Mouse (Mus musculus) left cerebral cortex, postnatal 25 days (tissue): Measurements from ENCODE around the gene Hist1h1a. TPM values are rescaled to one million over a fixed set of nuclear protein-coding genes. Genes with fewer than 3 reads are reported as not detected.
"Not testable (repeated sequence)": the region's sequence is repeated elsewhere in the genome, so short reads cannot be mapped to it uniquely, and the experiment has no call there.

ENCODE experiments used
- DNase-seq, 2 experiments: peaks; one replicate each; pipeline ENCODE4 v3.0.0; 2022; ENCODE audit warnings: low spot score in 2 of 2, mixed read lengths in 1 of 2
- intact Hi-C: fragments of 180-260 bp; cut with DNase I; formaldehyde crosslinking; loops from one replicate; pipeline ENCODE4 v1.15.1; 2025
- total RNA-seq, 2 experiments: library from RNA; stranded (reverse); gene quantifications; 2 replicates each; pipeline ENCODE4 v1.2.3; 2021

Gene Hist1h1a
- total RNA-seq = 10 to 100 TPM; 18.2 to 29.1 TPM

- peak; percentile 84 to 92 for DNase-seq
- intact Hi-C loops = loop anchor here (10.0 kb wide), 1 partner anchor 329 kb away; no protein-coding TSS in a partner anchor
Observed at GRCm38 (mm10) chr13:23763586-23764323, at the start of gene Hist1h1a. Hist1h1a (plus strand) TSS chr13:23763666.

- DNase-seq = no peak
- intact Hi-C loops = no loop called here
Observed at GRCm38 (mm10) chr13:23716261-23717042, 47.0 kb upstream of the Hist1h1a start.

GRCm38 (mm10) chr13:23717176-23717575, 46.3 kb upstream of the Hist1h1a start:
- intact Hi-C loops = no loop called here
- DNase-seq = no peak

GRCm38 (mm10) chr13:23717593-23718245, 45.7 kb upstream of the Hist1h1a start:
- DNase-seq, intact Hi-C loops: not testable (repeated sequence)

- DNase-seq = no peak
- intact Hi-C loops = no loop called here
Observed at GRCm38 (mm10) chr13:23724239-23724638, 39.2 kb upstream of the Hist1h1a start.

- intact Hi-C loops = no loop called here
- DNase-seq = no peak
Observed at GRCm38 (mm10) chr13:23725213-23725612, 38.3 kb upstream of the Hist1h1a start.

GRCm38 (mm10) chr13:23728472-23729191, 34.8 kb upstream of the Hist1h1a start:
- no peak for DNase-seq
- intact Hi-C loops = no loop called here

GRCm38 (mm10) chr13:23729192-23729525, 34.3 kb upstream of the Hist1h1a start:
- intact Hi-C loops = no loop called here
- no peak for DNase-seq

GRCm38 (mm10) chr13:23729706-23730105, 33.8 kb upstream of the Hist1h1a start:
- no peak for DNase-seq
- intact Hi-C loops = no loop called here

GRCm38 (mm10) chr13:23730479-23730878, 33.0 kb upstream of the Hist1h1a start:
- no peak for DNase-seq
- intact Hi-C loops = no loop called here

- DNase-seq = peak; percentile 44 to 51
- intact Hi-C loops = loop anchor here (1.0 kb wide), 1 partner anchor 31 kb away; no protein-coding TSS in a partner anchor
Observed at GRCm38 (mm10) chr13:23732156-23732804, 31.2 kb upstream of the Hist1h1a start.

- intact Hi-C loops = loop anchor here (5.0 kb wide), 1 partner anchor 205 kb away; the partner anchor contains the start of genes Hist1h2af and Hist1h4h
- no peak for DNase-seq
Observed at GRCm38 (mm10) chr13:23737091-23737490, 26.4 kb upstream of the Hist1h1a start.

- intact Hi-C loops = loop anchor here (1.0 to 5.0 kb wide), 3 partner anchors 40 to 206 kb away; partner anchors contain the start of genes Hist1h2af, Hist1h4c and Hist1h4h
- no peak for DNase-seq
Observed at GRCm38 (mm10) chr13:23738041-23738440, 25.4 kb upstream of the Hist1h1a start.

GRCm38 (mm10) chr13:23738677-23739068, 24.8 kb upstream of the Hist1h1a start, which contains the start of gene Hist1h1c:
Hist1h1c (plus strand) TSS chr13:23738808.
- DNase-seq = peak; percentile 92 to 94
- intact Hi-C loops = loop anchor here (1.0 to 5.0 kb wide), 3 partner anchors 40 to 206 kb away; partner anchors contain the start of genes Hist1h2af, Hist1h4c and Hist1h4h

- intact Hi-C loops = loop anchor here (2.0 to 5.0 kb wide), 2 partner anchors 114 to 207 kb away; partner anchors contain the start of genes Hist1h2af and Hist1h4h
- DNase-seq = peak; percentile 94 to 99
Observed at GRCm38 (mm10) chr13:23739069-23739921, 24.2 kb upstream of the Hist1h1a start.

- intact Hi-C loops = loop anchor here (2.0 to 5.0 kb wide), 3 partner anchors 115 to 208 kb away; partner anchors contain the start of genes Hist1h2af, Hist1h4d and Hist1h4h
Observed at GRCm38 (mm10) chr13:23739922-23740252, 23.6 kb upstream of the Hist1h1a start.

GRCm38 (mm10) chr13:23740256-23740840, 23.1 kb upstream of the Hist1h1a start:
- intact Hi-C loops = loop anchor here (5.0 kb wide), 1 partner anchor 158 kb away; the partner anchor contains the start of gene Hist1h4d
- no peak for DNase-seq

More at GRCm38 (mm10) chr13:23739922-23740252, 23.6 kb upstream of the Hist1h1a start:
- no peak for DNase-seq
